Mouse (Mus musculus) heart, postnatal 0 days (tissue): ENCODE measurements around the gene Rhoh.

Experiments used
- CTCF ChIP-seq: IDR thresholded peaks from 2 replicates; pipeline ENCODE4 v1.5.1; 2016; ENCODE audit warnings: antibody characterized with exemption, control low read depth, low read depth
- EP300 ChIP-seq: IDR thresholded peaks from 2 replicates; pipeline ENCODE4 v1.6.1; 2016; ENCODE audit warnings: antibody characterized with exemption, low read depth

GRCm38 (mm10) chr5:65863349-65863749 is 2.3 kb downstream of the Rhoh start:
- no peak for TF ChIP-seq EP300
- TF ChIP-seq CTCF = no peak
